Mouse (Mus musculus): ENCODE measurements around the gene Ifnl2. TPM values are rescaled to one million over a fixed set of nuclear protein-coding genes. Genes with fewer than 3 reads are reported as not detected.

Ifnl2 gene
- polyA plus RNA-seq, 1 experiment from 2014 or later = not detected

Other genes starting within 250 kb of the Ifnl2 start
- 10.3 and 18.2 TPM in 2 replicates for gene Eid2, start 242.6 kb downstream of the Ifnl2 start, polyA plus RNA-seq (2016; fragmentation: Nextera tagmentation; extraction: Ambion mirVana)
- gene Eid2b, start 232.7 kb downstream of the Ifnl2 start, polyA plus RNA-seq (2016; fragmentation: Nextera tagmentation; extraction: Ambion mirVana) = 19.2 and 19.5 TPM in 2 replicates
- gene Selenov, start 219.3 kb downstream of the Ifnl2 start, polyA plus RNA-seq (2016; fragmentation: Nextera tagmentation; extraction: Ambion mirVana) = not detected in 2 replicates
- gene Dll3, start 208.2 kb downstream of the Ifnl2 start, polyA plus RNA-seq (2016; fragmentation: Nextera tagmentation; extraction: Ambion mirVana) = 3.5 and 3.7 TPM in 2 replicates
- 162 and 170 TPM in 2 replicates for gene Timm50, start 198.4 kb downstream of the Ifnl2 start, polyA plus RNA-seq (2016; fragmentation: Nextera tagmentation; extraction: Ambion mirVana)
- 106 TPM in 2 replicates for gene Supt5, start 171.7 kb downstream of the Ifnl2 start, polyA plus RNA-seq (2016; fragmentation: Nextera tagmentation; extraction: Ambion mirVana)
- 836 and 855 TPM in 2 replicates for gene Rps16, start 159.8 kb downstream of the Ifnl2 start, polyA plus RNA-seq (2016; fragmentation: Nextera tagmentation; extraction: Ambion mirVana)
- 114 and 121 TPM in 2 replicates for gene Plekhg2, start 137.9 kb downstream of the Ifnl2 start, polyA plus RNA-seq (2016; fragmentation: Nextera tagmentation; extraction: Ambion mirVana)
- gene Zfp36, start 130.2 kb downstream of the Ifnl2 start, polyA plus RNA-seq (2016; fragmentation: Nextera tagmentation; extraction: Ambion mirVana) = 7.8 and 8.6 TPM in 2 replicates
- gene Med29, start 117.7 kb downstream of the Ifnl2 start, polyA plus RNA-seq (2016; fragmentation: Nextera tagmentation; extraction: Ambion mirVana) = 51.1 and 52.0 TPM in 2 replicates
- 82.2 and 85.5 TPM in 2 replicates for gene Paf1, start 117.5 kb downstream of the Ifnl2 start, polyA plus RNA-seq (2016; fragmentation: Nextera tagmentation; extraction: Ambion mirVana)
- 7.5 and 8.3 TPM in 2 replicates for gene Gmfg, start 73.0 kb downstream of the Ifnl2 start, polyA plus RNA-seq (2016; fragmentation: Nextera tagmentation; extraction: Ambion mirVana)
- 9.9 and 10.7 TPM in 2 replicates for gene Lrfn1, start 58.5 kb downstream of the Ifnl2 start, polyA plus RNA-seq (2016; fragmentation: Nextera tagmentation; extraction: Ambion mirVana)
- not detected in 2 replicates for gene Ifnl3, start 12.4 kb upstream of the Ifnl2 start, polyA plus RNA-seq (2016; fragmentation: Nextera tagmentation; extraction: Ambion mirVana)
- gene Sycn, start 30.4 kb upstream of the Ifnl2 start, polyA plus RNA-seq (2016; fragmentation: Nextera tagmentation; extraction: Ambion mirVana) = not detected in 2 replicates
- gene Nccrp1, start 36.8 kb upstream of the Ifnl2 start, polyA plus RNA-seq (2016; fragmentation: Nextera tagmentation; extraction: Ambion mirVana) = not detected in 2 replicates
- 36.6 and 36.8 TPM in 2 replicates for gene Samd4b, start 87.7 kb upstream of the Ifnl2 start, polyA plus RNA-seq (2016; fragmentation: Nextera tagmentation; extraction: Ambion mirVana)
- 43.4 and 44.1 TPM in 2 replicates for gene Pak4, start 87.7 kb upstream of the Ifnl2 start, polyA plus RNA-seq (2016; fragmentation: Nextera tagmentation; extraction: Ambion mirVana)
- 0.18 TPM in 1 of 2 replicates, not detected in the other for gene Acp7, start 120.9 kb upstream of the Ifnl2 start, polyA plus RNA-seq (2016; fragmentation: Nextera tagmentation; extraction: Ambion mirVana)
- 8.6 and 11.9 TPM in 2 replicates for gene Fbxo27, start 182.4 kb upstream of the Ifnl2 start, polyA plus RNA-seq (2016; fragmentation: Nextera tagmentation; extraction: Ambion mirVana)
- gene Fbxo17, start 206.3 kb upstream of the Ifnl2 start, polyA plus RNA-seq (2016; fragmentation: Nextera tagmentation; extraction: Ambion mirVana) = 15.9 and 19.7 TPM in 2 replicates
- gene Mrps12, start 231.4 kb upstream of the Ifnl2 start, polyA plus RNA-seq (2016; fragmentation: Nextera tagmentation; extraction: Ambion mirVana) = 135 and 138 TPM in 2 replicates
- gene Sars2, start 231.5 kb upstream of the Ifnl2 start, polyA plus RNA-seq (2016; fragmentation: Nextera tagmentation; extraction: Ambion mirVana) = 29.8 and 32.0 TPM in 2 replicates
- 5.0 and 6.5 TPM in 2 replicates for gene Ccer2, start 245.7 kb upstream of the Ifnl2 start, polyA plus RNA-seq (2016; fragmentation: Nextera tagmentation; extraction: Ambion mirVana)

Data from embryonic facial prominence, embryonic 12.5 days (tissue).